Mouse (Mus musculus): Measurements from ENCODE around the gene Slc35f6. TPM values are rescaled to one million over a fixed set of nuclear protein-coding genes. Genes with fewer than 3 reads are reported as not detected.

Gene Slc35f6
- polyA plus RNA-seq, 1 experiment from 2014 or later: 19.9 TPM

DNA sequence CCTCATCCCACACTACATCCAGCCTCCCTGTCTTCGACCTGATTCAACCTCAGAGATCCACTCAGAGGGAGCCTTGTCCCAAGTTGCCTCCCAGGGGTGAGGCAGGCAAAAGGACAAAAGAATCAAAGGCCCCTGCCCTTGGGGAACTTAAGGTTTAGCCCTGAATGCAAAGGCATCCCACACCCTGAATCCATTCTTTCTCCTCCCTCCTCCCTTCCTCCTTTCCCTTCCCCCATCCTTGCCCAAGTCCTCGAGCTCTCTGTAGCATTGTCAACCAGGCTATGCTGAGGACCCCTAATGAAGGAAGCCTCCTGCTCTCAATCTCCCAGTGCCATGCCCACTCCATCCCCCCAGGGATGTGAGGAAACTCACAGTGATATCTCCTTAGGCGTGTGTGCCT lies 36.0 kb upstream of the Slc35f6 start:
- Histone ChIP-seq H3K36me3 (no peaks in the 10 kb centered on the region), H3K9ac (replicated peaks) (no peak overlapping the region), H3K4me1 (replicated peaks) (peaks cover 13% of the 10 kb centered on the region), H3K9me3 (0 out of 2 replicates have a peak, but pooled peaks cover 4% of the 10 kb centered on the region), H3K4me3 (replicated peaks) (no peak overlapping the region), H3K4me2 (no peak overlapping the region), H3K27ac (no peak overlapping the region), H3K27me3 (peaks cover 14% of the 10 kb centered on the region)
- 33% methylated on average over 3 of the region's 3 CpGs for WGBS
- ATAC-seq (ENCODE audit: insufficient number of reproducible peaks, insufficient read depth, low FRiP score, low TSS enrichment, low read depth): no peak

DNA sequence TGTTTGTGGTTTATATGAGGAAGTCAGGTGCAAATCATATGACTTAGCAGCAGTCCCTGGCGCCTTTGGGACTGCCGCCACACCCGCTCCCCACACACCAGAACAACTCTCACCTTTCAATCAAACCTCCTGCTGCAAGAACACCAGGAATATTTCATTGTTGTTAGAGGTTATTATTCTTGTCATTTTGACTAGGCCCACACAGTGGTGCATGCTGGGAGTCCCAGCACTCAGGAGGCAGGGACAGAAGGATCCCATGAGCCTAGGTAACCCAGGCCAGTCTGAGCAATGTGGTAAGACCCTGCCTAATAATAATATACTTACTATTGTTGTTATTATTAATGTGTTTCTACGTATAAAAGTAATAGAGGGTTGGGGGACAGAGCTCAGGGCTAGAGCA lies 35.2 kb upstream of the Slc35f6 start:
- Histone ChIP-seq H3K36me3 (no peaks in the 10 kb centered on the region), H3K4me2 (no peak overlapping the region), H3K9ac (replicated peaks) (no peak overlapping the region), H3K27me3 (peaks cover 15% of the 10 kb centered on the region), H3K27ac (no peak overlapping the region), H3K4me1 (replicated peaks) (peaks cover 13% of the 10 kb centered on the region), H3K9me3 (0 out of 2 replicates have a peak, but pooled peaks cover 4% of the 10 kb centered on the region), H3K4me3 (replicated peaks) (no peak overlapping the region)
- ATAC-seq (ENCODE audit: insufficient number of reproducible peaks, insufficient read depth, low FRiP score, low TSS enrichment, low read depth): no peak
- 79% methylated on average over 4 of the region's 4 CpGs for WGBS

DNA sequence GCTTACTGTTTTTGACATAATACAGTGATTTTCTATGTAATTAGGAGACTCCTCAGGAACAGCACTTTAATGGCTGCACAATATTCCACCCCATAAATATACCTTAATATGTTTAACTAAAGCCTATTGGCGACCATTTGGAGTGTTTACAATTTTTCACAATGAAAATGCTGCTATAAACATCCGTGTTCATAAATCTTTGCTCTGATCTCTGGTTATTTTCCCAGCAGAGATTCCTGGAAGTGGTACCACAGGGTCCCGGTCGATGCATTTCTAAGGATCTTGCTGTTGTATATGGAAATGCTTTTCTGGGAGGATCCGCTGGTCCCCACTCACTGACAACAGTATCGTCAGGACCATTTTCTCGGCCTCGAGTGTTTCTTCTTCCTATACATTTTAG lies 34.5 kb upstream of the Slc35f6 start:
- Histone ChIP-seq H3K9me3 (0 out of 2 replicates have a peak, but pooled peaks cover 4% of the 10 kb centered on the region), H3K27me3 (peaks cover 21% of the 10 kb centered on the region), H3K4me2 (no peak overlapping the region), H3K36me3 (no peaks in the 10 kb centered on the region), H3K4me1 (replicated peaks) (peaks cover 13% of the 10 kb centered on the region), H3K9ac (replicated peaks) (no peak overlapping the region), H3K27ac (no peak overlapping the region), H3K4me3 (replicated peaks) (no peak overlapping the region)
- 81% methylated on average over 8 of the region's 8 CpGs for WGBS
- no peak for ATAC-seq (ENCODE audit: insufficient number of reproducible peaks, insufficient read depth, low FRiP score, low TSS enrichment, low read depth)

DNA sequence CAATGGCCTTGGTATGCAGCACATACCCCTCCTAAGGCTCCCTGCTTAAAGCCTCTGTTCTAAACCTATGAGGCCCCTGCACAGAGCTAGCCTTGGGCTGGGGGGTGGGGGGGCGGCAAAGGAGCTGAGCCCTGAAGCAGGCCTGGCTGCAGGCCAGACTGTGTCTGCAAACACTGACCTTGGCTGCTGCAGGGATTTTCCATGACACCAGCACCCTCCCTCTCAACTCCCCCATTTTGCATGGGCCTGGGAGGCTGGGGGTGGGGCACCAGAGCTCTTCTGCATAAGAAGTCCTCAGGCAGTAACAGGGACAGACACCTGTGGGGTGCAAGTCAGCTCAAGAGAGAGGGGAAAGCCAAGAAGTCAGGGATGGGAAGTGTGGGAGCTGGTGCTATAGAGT lies 33.5 kb upstream of the Slc35f6 start:
- no peak overlapping the region for H3K4me3 ChIP-seq (replicated peaks)
- no peaks in the 10 kb centered on the region for H3K9me3 ChIP-seq
- no peak overlapping the region for H3K27ac ChIP-seq
- H3K4me1 ChIP-seq (replicated peaks): peaks cover 13% of the 10 kb centered on the region
- no peaks in the 10 kb centered on the region for H3K36me3 ChIP-seq
- peaks cover 30% of the 10 kb centered on the region for H3K27me3 ChIP-seq
- 36% methylated on average over 1 of the region's 1 CpGs for WGBS
- no peak overlapping the region for H3K9ac ChIP-seq (replicated peaks)
- no peak overlapping the region for H3K4me2 ChIP-seq
- no peak; the same call in 1 of the 2 replicates for ATAC-seq (ENCODE audit: insufficient number of reproducible peaks, insufficient read depth, low FRiP score, low TSS enrichment, low read depth)

DNA sequence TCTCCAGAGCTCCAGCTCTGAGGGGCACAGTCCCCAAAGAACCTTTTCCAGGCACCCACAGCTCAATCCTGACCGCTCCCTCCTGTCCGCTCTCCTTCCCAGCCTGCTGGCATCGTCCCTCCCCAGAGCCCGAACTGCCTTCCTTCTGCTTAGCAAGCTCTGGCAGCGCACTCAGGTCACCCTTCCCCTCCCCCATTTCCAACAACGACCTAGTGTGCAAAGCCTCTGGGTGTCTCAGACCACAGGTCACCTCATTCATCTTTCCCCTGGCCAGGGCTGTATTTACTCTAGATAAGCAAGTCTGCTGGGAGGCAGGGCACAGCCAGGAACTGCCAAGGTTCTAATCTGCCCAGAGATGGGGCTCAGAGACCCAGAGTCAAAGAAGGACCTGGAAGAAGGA lies 32.3 kb upstream of the Slc35f6 start:
- WGBS: 42% methylated on average over 6 of the region's 6 CpGs
- H3K4me3 ChIP-seq (replicated peaks): no peak overlapping the region
- ATAC-seq (ENCODE audit: insufficient number of reproducible peaks, insufficient read depth, low FRiP score, low TSS enrichment, low read depth): no peak

DNA sequence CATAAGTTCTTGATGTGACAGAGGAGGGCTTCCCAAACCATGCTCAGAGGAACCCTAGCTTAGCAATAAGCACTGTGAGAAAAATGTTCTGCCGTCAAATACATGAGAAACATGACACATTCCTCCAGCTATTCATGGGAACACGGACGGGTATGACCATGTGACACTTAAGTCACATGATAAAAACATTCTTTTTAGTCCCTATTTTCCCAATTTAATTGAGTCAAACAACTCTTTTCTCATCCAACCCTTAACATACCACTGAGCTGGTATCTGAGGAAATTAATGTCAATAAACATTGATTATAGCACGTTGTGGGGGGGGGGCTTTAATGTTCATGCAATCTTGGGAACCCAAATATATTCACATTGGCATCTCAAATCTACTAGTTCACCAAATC lies 31.9 kb upstream of the Slc35f6 start:
- Histone ChIP-seq H3K27me3 (peaks cover 40% of the 10 kb centered on the region), H3K4me2 (no peak overlapping the region), H3K9me3 (no peaks in the 10 kb centered on the region), H3K36me3 (no peaks in the 10 kb centered on the region), H3K9ac (replicated peaks) (no peak overlapping the region), H3K4me1 (replicated peaks) (peaks cover 13% of the 10 kb centered on the region), H3K4me3 (replicated peaks) (no peak overlapping the region), H3K27ac (no peak overlapping the region)
- ATAC-seq (ENCODE audit: insufficient number of reproducible peaks, insufficient read depth, low FRiP score, low TSS enrichment, low read depth): no peak
- WGBS: 78% methylated on average over 4 of the region's 4 CpGs

More for the DNA sequence above, 32.3 kb upstream of the Slc35f6 start:
- no peak overlapping the region for H3K9ac ChIP-seq (replicated peaks)
- H3K27me3 ChIP-seq: peaks cover 36% of the 10 kb centered on the region
- no peaks in the 10 kb centered on the region for H3K36me3 ChIP-seq
- H3K27ac ChIP-seq: no peak overlapping the region
- no peak overlapping the region for H3K4me2 ChIP-seq
- peaks cover 13% of the 10 kb centered on the region for H3K4me1 ChIP-seq (replicated peaks)
- no peaks in the 10 kb centered on the region for H3K9me3 ChIP-seq

DNA sequence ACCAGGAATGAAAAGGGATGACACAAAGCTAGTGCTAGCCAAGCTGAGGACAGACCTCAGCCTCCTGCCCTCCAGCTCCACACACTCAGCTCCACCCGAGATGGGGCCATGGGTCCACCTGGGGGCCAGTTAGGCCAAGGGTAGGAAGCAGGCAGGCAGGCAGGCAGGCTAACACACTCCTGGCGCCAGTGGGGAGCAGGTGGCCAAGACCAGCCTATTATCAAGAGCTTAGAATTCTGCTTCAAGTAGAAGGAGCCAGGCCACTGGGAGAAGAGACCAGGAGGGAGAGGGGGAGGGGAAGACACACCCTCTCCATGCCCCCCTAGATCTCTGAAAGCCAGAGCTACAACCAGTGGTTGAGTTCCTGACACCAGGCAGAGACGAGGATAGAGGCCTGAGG lies 31.1 kb upstream of the Slc35f6 start:
- Histone ChIP-seq H3K4me2 (no peak overlapping the region), H3K36me3 (no peaks in the 10 kb centered on the region), H3K9ac (replicated peaks) (no peak overlapping the region), H3K9me3 (no peaks in the 10 kb centered on the region), H3K27ac (no peak overlapping the region), H3K4me3 (replicated peaks) (no peak overlapping the region), H3K4me1 (replicated peaks) (peaks cover 15% of the 10 kb centered on the region), H3K27me3 (peaks cover 45% of the 10 kb centered on the region)
- no peak for ATAC-seq (ENCODE audit: insufficient number of reproducible peaks, insufficient read depth, low FRiP score, low TSS enrichment, low read depth)
- WGBS: 29% methylated on average over 3 of the region's 3 CpGs

DNA sequence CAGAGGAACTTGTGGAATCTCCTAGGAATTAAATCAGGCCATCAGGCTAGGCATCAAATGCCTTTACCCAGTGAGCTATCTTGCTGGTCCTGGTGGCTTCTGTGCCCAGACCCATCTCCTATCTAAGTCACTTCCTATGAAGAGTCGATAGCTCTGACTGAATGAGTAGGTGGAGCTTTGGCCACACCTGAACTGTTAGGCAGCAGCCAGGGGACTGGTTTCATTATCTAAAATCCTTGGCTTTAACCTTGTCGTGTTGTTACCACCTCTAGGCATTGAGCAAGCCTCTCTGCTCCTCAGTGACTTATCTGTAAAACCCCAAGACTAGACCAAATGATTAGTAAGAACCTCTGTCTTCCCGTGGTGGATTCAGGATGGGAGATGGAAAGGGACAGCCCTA lies 30.4 kb upstream of the Slc35f6 start:
- no peak overlapping the region for H3K4me3 ChIP-seq (replicated peaks)
- H3K9me3 ChIP-seq: no peaks in the 10 kb centered on the region
- peaks cover 22% of the 10 kb centered on the region for H3K4me1 ChIP-seq (replicated peaks)
- ATAC-seq (ENCODE audit: insufficient number of reproducible peaks, insufficient read depth, low FRiP score, low TSS enrichment, low read depth): no peak
- H3K4me2 ChIP-seq: no peak overlapping the region
- H3K9ac ChIP-seq (replicated peaks): peak overlapping the region; percentile 8; the same call in 1 of the 2 replicates
- 25% methylated on average over 3 of the region's 3 CpGs for WGBS
- no peaks in the 10 kb centered on the region for H3K36me3 ChIP-seq
- no peak overlapping the region for H3K27ac ChIP-seq
- peaks cover 48% of the 10 kb centered on the region for H3K27me3 ChIP-seq

DNA sequence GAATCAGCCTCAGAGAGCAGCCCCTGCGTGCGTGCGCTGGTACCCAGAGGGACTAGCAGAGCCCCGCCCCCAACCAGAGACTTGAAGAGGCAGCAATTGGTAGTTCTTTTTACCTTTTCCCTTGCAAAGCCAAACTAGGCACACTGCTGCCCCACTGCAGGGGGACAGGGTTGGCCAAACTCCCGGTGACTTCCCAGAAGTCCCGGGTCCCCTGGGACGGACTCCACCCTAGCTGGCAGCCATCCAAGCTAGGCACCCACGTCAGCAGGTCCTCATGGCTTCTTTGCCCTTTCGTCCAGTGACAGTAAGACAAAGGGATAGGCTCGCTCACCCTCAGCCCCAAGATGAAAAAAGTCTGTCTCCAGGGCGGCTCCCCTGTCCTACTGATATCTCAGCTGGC lies 29.9 kb upstream of the Slc35f6 start:
- Histone ChIP-seq H3K4me2 (no peak overlapping the region), H3K9ac (replicated peaks) (peak overlapping the region; percentile 8; the same call in 1 of the 2 replicates), H3K27ac (no peak overlapping the region), H3K4me1 (replicated peaks) (peaks cover 27% of the 10 kb centered on the region), H3K9me3 (no peaks in the 10 kb centered on the region), H3K36me3 (no peaks in the 10 kb centered on the region), H3K4me3 (replicated peaks) (no peak overlapping the region), H3K27me3 (peaks cover 53% of the 10 kb centered on the region)
- 39% methylated on average over 11 of the region's 11 CpGs for WGBS
- ATAC-seq (ENCODE audit: insufficient number of reproducible peaks, insufficient read depth, low FRiP score, low TSS enrichment, low read depth): no peak

DNA sequence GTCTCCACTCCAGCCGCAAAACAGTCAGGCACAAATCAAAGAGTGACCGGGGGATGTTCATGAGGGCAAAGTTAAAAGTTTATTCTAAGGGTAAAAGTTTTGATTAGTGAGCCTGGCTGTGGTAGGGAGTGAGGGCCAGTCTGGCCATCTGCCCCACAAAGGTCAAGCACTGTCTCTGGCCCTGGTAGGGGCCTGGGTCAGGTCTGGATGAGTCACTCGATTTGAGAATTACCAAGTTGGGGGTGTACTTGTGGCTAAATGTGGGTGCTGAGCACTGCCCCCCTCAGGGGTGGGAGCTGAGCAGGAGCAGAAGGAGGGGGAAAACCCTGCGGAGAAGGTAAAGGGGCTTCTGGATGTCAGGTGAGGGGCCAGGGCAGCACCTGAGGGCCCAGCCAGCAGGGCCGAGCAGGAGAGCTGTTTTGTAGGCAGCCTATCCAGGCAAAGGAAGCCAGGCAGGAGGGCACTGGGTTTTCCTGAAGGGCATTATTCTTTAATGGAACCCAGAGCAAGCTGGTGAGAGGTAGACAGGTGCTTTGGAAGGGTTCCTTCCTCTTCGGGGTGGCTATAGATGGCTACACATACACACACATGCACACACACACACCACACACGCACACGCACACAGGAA lies 29.2 kb upstream of the Slc35f6 start:
- H3K27me3 ChIP-seq: peaks cover 58% of the 10 kb centered on the region

DNA sequence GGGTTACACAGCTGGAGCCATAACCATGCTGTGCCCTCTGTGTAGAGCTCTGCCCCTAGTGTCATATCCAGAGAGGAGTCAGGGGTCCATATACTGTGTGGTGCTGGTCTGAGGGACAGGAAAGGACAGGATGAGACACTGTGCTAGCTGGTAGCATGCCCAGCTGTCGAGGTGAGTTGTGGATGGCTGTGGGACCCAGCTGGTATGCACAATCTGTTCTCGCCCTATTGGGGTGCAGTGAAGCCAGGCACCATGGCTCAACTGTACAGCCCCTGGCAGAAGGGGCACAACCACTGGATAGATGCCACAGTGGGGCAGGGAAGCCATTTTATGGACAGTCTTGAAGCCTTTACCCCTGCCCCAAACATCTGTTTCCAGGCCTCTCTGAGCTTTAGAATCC lies 28.5 kb upstream of the Slc35f6 start:
- Histone ChIP-seq H3K4me1 (replicated peaks) (peaks cover 27% of the 10 kb centered on the region), H3K27ac (no peak overlapping the region), H3K9ac (replicated peaks) (no peak overlapping the region), H3K27me3 (peaks cover 62% of the 10 kb centered on the region), H3K4me3 (replicated peaks) (no peak overlapping the region), H3K36me3 (no peaks in the 10 kb centered on the region), H3K9me3 (no peaks in the 10 kb centered on the region), H3K4me2 (no peak overlapping the region)
- ATAC-seq (ENCODE audit: insufficient number of reproducible peaks, insufficient read depth, low FRiP score, low TSS enrichment, low read depth): no peak
- 78% methylated on average over 2 of the region's 2 CpGs for WGBS

More for the DNA sequence above, 29.2 kb upstream of the Slc35f6 start:
- no peak overlapping the region for H3K4me2 ChIP-seq
- H3K9me3 ChIP-seq: no peaks in the 10 kb centered on the region
- WGBS: 83% methylated on average over 8 of the region's 8 CpGs
- no peak overlapping the region for H3K27ac ChIP-seq
- ATAC-seq (ENCODE audit: insufficient number of reproducible peaks, insufficient read depth, low FRiP score, low TSS enrichment, low read depth): no peak
- H3K4me1 ChIP-seq (replicated peaks): peaks cover 30% of the 10 kb centered on the region
- H3K36me3 ChIP-seq: no peaks in the 10 kb centered on the region
- no peak overlapping the region for H3K9ac ChIP-seq (replicated peaks)
- no peak overlapping the region for H3K4me3 ChIP-seq (replicated peaks)

DNA sequence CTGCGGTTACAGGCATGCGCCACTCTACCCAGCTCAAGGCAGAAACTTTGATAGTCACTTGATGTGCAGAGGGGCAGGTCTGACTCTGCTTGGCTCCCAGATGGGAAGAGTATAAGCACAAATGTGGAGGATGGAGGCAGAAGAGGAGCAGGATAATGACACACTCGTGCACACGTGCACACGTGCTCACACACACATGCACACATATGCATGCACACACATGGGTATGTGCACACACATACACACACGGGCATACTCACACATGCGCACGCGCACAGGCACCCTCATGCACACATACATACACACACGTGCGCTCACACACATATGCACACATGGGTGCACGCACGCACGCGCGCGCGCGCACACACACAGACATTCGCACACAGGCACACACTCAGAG lies 27.2 kb upstream of the Slc35f6 start:
- Histone ChIP-seq H3K27me3 (peaks cover 67% of the 10 kb centered on the region), H3K9me3 (no peaks in the 10 kb centered on the region), H3K9ac (replicated peaks) (no peak overlapping the region), H3K4me1 (replicated peaks) (peaks cover 17% of the 10 kb centered on the region), H3K4me2 (no peak overlapping the region), H3K36me3 (no peaks in the 10 kb centered on the region), H3K4me3 (replicated peaks) (no peak overlapping the region), H3K27ac (no peak overlapping the region)
- ATAC-seq (ENCODE audit: insufficient number of reproducible peaks, insufficient read depth, low FRiP score, low TSS enrichment, low read depth): no peak
- WGBS: 96% methylated on average over 20 of the region's 20 CpGs

All from limb, embryonic 12.5 days (tissue).